Mouse (Mus musculus) cerebellum, postnatal 14 days (tissue): ENCODE measurements around the gene Snap47.
A peak's percentile ranks its signal among the peaks of the same experiment; 100 is the strongest.

Source experiments
- DNase-seq, 2 experiments: peaks; one replicate each; pipeline ENCODE4 v3.0.0; 2021; ENCODE audit warnings: mixed read lengths in 2 of 2

Gene Snap47

GRCm38 (mm10) chr11:59451086-59451485, at the start of gene Snap47:
TSS of gene Snap47 (minus strand) at chr11:59451186.
- no peak for DNase-seq

DNA sequence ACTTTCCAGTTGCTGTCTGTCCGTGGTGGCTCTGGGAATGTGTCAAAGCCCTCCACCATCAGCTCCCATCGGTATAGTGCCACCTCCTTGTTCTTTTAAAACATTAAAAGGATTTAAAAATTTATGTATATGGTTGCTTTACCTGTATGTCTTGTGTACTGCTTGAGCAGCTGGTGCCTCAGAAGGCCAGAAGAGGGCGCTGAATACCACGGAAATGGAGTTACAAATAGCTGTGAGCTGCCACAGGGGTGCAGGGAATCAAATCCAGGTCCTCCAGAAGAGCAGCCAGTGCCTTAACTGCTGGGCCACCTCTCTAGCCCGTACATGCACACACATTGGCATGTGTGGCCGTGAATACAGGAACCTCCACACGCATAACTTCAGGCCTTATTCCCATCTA, 46.8 kb upstream of the Snap47 start:
- DNase-seq: no peak

- no peak for DNase-seq
Observed at GRCm38 (mm10) chr11:59496672-59497310, 45.8 kb upstream of the Snap47 start.

- no peak for DNase-seq
Observed at GRCm38 (mm10) chr11:59486222-59486621, 35.2 kb upstream of the Snap47 start.

DNA sequence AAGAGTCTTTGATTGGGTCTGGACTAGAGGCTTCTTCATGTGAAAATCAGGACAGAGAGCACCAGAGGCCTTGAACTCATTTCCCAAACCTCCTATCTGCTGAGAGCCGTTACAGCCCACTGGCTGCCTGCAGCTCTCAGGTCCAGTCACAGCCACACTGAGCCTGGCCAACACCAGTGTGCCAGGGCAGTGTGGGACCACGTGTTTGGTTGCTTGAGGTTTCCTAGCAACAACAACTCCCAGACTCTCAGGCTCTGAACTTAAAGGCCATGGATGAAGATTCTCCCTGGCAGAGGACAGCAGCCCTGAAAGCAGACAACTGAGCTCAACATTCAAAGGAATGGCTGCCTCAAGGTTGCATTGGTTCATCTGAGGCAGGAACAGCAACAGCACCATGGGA, 34.7 kb upstream of the Snap47 start:
- no peak for DNase-seq

DNA sequence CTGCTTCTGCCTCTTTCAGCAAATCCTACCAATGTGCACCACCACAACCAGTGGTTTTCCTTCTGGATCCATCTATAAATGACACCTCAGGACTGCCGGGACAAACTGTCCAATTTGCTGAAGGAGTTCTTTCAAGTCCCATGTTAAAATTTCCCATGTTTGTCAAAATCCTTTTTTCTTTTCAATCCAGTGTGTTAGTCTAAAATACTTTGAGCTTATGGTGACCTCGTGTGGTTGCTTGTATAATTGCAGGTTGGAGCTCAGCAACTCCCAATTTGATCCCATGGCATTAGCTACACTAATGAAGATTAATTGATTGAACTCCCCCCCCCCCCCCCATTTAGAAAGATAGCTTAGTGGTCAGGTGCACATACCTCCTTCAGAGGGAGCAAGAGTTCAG, 32.2 kb upstream of the Snap47 start:
- DNase-seq: peak; percentile 78 to 79

DNA sequence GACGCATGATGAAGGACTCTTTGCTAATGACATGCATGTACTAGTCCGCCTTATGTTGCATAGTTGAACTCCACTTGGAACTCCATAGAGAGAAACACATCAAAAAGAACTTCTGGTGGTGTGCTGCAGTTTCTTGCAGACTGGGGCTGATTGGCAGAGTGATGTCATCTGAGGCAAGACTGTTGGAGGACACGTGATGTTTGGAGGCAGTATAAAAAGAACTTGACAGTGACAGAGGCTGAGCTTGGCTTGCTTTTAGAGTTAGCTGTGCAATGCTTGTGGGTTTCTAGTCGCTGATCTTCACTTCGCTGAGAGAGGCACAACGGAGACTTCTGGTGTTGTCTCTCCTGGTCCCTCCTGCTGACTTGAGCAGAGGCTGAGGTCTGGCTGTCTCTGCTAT, 26.3 kb upstream of the Snap47 start:
- no peak for DNase-seq

GRCm38 (mm10) chr11:59472326-59472677, 21.3 kb upstream of the Snap47 start, which contains the start of gene Zfp867:
TSS of gene Zfp867 (minus strand) at chr11:59472474.
- peak; percentile 92 to 95 for DNase-seq

DNA sequence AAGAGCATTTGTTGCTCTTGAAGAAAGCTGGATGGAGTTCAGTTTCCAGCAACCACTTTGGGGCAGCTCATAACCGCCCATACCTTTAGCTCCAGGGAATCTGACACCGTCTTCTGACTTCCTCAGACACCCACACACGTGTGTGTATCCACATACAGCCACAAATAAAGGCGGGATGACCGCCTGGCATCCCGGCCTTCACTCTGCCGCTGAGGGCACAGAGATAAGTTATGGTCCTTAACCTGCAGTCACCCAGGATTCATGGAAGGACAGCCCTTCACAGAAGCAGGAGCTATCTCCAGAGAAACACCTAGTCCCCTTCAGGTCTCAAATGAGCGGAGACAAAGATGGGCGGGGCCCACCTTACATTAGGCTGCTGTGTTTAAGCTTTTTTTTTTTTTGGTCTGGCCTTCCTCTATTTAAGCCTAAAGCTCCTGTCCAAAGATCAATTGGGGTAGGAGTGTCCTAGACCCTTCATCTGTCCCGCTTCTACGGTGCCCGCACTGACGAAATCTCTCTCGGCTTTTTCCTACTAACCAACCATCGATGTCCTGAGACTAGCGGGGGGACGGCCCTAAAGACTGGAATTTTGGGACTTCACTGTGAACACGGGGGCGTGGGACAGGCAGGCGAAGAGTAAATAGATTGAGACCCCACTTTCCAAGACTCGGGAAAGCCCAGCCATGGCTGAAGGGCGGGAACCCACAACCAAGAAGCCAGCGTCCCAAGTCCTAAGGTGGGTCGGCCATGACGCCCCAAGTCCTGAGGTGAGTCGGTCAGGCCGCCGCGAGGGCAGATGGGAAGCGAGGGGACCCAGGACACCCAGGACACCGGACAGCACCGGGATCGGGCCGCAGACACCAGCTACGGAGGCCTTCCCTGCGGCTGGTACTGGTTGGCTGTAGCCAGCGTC, 20.7 kb upstream of the Snap47 start:
- DNase-seq: peak in 1 of 2 experiments; percentile 22

- no peak for DNase-seq
Observed at GRCm38 (mm10) chr11:59460459-59460858, 9.5 kb upstream of the Snap47 start.

DNA sequence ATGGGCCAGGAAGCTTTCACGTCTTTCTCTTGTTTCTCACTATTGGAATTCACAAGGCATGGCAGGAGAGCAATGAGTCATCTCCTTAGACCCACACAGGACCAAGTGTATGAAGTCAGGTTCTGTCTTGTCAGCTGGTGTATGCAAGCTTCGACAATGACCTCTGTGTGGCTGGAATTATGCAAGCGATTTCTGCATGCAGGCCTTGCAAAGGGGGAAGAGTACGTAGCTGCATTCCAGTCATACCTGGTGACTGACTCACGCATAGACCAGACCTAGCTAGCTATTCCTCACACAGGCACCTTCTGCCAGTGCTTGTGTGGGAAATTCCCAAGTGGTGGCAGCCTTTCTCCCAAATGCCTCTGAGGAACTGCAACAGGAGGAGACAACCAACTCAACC, 8.0 kb upstream of the Snap47 start:
- no peak for DNase-seq

GRCm38 (mm10) chr11:59456891-59457290, 5.9 kb upstream of the Snap47 start:
- no peak for DNase-seq

DNA sequence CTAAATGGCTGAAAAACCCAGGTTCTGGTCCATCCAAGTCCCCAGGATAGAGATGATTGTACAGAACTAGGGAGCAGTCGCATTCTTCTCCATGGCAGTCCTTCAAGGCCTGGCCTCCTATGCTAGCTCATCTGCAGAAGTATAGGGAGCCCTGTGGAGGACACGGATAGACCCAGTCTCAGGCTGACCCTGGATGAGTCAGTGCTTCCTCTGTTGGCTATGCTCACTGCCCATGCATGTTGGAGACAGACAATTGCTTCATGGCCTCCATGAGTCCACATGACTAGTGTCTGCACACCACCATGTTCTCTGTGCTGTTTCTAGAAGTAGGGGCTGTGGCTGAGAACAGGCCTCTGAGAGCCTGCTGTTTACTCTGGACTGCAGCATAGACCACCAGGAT, 5.4 kb upstream of the Snap47 start:
- no peak for DNase-seq

DNA sequence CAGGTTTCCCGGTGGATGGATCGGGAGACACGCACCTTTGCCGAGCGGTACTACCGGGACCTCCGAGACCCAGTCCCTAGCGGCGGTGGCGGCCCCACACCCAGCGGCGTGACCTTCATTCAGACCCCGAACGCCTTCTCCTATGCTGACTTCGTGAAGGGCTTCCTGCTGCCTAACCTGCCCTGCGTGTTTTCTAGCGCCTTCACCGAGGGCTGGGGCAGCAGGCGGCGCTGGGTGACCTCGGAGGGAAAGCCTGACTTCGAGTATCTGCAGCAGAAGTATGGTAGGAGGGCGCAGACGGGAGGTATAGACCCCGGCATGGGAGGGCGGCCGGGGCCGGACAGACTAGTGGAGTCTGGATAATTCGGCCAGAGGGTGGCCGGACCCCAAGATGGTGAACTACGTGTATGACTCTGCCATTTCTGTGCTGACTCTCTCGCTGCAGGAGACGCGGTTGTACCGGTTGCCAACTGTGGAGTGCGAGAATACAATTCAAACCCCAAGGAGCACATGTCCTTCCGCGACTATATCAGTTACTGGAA, 685 bp downstream of the Snap47 start:
- DNase-seq: no peak

DNA sequence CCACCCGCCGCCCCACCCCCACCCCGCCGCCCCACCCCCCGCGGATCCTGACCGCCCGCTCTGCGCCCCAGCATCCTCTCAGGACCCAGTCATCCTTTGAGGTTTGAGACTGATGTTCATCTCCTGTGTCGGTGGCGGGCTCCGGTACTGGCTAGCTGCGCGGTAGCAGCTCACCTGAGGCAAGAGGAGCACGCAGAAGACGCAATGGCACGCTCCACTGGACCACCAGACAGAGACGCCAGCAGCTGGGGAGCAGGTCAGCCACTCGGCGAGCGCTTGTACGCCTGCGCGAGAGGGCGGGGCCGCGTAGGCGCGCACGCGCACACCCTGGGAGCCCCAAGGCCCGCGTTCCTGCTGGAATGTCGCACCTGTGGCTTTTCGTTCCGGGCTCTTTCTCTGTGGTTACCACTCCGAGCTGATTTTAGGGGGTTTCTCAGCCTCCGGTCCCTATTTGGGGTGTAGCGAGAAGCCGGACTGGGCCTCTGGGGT, 1.2 kb downstream of the Snap47 start, which contains the start of gene Jmjd4:
Gene Jmjd4 (plus strand): TSS at position 305 of the 489 bp plus-strand sequence.
- DNase-seq: peak; percentile 96 to 97

- DNase-seq: no peak
Observed at GRCm38 (mm10) chr11:59443102-59443501, 7.9 kb downstream of the Snap47 start.

GRCm38 (mm10) chr11:59437954-59438353, 13.0 kb downstream of the Snap47 start:
- DNase-seq: no peak

DNA sequence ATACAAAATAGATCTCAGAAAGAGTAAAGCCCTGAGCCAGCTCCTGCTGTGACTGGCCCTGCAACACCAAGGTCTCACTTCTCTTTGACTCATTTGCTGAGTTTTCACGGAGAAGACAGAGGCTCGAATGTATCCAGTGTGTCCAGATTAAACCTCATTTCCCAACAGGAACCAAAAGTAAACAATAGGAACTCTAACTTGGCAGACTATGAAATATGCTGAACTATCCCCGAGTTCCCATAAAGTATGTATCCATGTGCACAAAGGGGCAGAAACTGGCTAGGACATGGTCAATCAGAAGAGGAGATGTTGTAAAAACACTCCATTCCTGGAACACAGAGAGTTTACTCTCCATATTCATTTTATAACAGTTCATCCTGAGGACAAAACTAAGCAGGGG, 18.7 kb downstream of the Snap47 start:
- DNase-seq: no peak

GRCm38 (mm10) chr11:59429959-59430358, 21.0 kb downstream of the Snap47 start:
- DNase-seq: no peak

DNA sequence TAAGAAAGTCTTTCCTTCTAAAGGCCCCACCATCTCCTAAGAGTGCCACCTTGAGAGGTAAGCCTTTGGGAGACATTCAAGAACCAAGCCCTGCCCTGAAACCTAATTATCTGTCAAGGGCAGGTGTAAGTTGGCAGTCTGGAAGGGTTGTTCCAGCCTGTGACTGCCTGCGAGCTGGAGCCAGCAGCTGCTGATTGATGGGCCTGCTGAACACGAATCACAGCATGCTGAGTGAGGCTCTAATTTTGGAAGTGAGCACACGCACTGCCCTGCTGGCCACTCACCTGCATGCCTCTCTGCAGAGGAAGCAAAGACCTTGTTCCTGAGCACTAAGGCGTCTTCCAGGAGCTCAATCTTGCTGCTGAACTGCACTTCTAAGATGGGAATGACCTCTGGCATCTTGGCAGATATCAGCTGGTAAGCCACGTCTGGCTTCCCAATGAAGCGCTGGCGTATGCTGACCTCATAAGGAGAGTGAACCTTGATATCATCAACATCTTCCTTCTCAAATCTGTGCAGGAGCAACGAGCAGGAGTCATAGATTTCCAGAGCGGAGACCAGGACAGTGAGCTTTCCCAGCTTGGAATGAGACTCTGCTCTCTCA, 22.8 kb downstream of the Snap47 start:
- peak; percentile 16 to 19 for DNase-seq

- DNase-seq: peak in 1 of 2 experiments; percentile 29
Observed at GRCm38 (mm10) chr11:59425671-59426101, 25.3 kb downstream of the Snap47 start.

DNA sequence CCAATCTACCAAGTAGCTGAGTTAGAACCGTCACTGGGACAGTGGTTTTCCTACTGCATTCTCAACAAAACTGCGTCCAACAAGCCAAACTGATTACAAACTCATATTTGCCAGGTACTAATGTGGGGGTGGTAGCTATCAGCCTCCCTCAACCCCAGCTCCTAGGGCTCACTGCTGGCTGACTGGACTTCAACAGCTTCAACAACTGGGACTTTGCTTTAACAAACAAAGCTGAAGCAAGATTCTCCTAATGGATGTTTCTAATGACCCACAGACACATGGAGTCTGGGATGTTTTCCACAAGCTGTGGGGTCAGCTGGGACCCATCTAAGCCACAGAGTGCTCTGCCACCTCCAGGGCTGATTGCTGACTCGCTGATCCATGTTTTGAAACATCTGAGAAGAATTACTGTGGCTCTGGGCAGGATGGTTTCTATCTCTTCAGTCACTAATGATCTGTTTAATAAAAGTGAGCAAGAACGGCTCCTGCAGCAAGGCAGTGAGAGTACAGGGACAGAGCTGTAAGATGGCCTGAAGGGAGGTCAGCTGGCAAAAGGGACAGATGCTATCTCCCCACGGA, 27.9 kb downstream of the Snap47 start:
- no peak for DNase-seq

GRCm38 (mm10) chr11:59421967-59422366, 29.0 kb downstream of the Snap47 start:
- no peak for DNase-seq
